Mouse (Mus musculus): ENCODE data around the gene Hif3a.

DNA sequence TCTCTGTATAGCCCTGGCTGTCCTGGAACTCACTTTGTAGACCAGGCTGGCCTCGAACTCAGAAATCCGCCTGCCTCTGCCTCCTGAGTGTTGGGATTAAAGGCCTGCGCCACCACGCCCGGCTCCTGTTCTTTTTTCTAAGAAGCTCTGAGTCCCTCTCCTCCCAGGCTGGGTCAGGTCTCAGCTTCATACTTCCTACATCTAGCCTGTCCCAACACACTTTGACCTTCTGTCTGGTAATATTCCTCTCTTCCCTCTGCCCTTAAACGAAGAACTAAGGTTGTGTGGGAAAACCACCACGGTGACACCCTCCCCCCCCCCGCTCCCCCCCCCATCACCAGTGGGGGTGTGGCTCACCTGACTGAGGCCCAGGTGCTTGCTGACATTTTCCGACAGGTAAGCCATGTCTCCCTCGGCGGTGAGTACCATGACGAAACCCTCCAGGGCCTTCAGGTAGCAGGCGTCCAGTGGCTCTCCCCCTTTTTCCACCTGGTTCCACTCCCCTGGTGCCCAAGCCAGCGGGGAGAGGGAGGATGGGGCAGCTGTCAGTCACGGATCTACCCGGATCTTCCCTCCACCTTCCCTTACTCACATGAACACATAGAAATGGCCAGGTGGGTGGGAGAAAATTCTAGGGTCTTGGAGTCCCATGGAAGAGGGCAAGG is 7.8 kb downstream of the Hif3a start:
- no peak for TF ChIP-seq GATA1 (IDR thresholded peaks at IDR 0.05; ENCODE audit: borderline replicate concordance, low read length)
- no peak for TF ChIP-seq FLI1 (IDR thresholded peaks at IDR 0.05; ENCODE audit: low read length)
